Mouse (Mus musculus): Measurements from ENCODE around the gene Cd2bp2. TPM values are rescaled to one million over a fixed set of nuclear protein-coding genes. Genes with fewer than 3 reads are reported as not detected.

Gene Cd2bp2
- polyA plus RNA-seq, 1 experiment from 2014 or later, result 70.4 TPM

Other genes with a start within 250 kb of the Cd2bp2 start
- gene Asphd1, start 246.5 kb downstream of the Cd2bp2 start, polyA plus RNA-seq (2015; fragmentation: Nextera tagmentation; extraction: Ambion mirVana), result 9.4 and 11.5 TPM in 2 replicates
- gene Sez6l2, start 245.5 kb downstream of the Cd2bp2 start, polyA plus RNA-seq (2015; fragmentation: Nextera tagmentation; extraction: Ambion mirVana), result 54.9 and 56.7 TPM in 2 replicates
- gene Cdipt, start 220.1 kb downstream of the Cd2bp2 start, polyA plus RNA-seq (2015; fragmentation: Nextera tagmentation; extraction: Ambion mirVana), result 160 and 162 TPM in 2 replicates
- 1.2 and 1.6 TPM in 2 replicates for gene Cdiptos, start 220.0 kb downstream of the Cd2bp2 start, polyA plus RNA-seq (2015; fragmentation: Nextera tagmentation; extraction: Ambion mirVana)
- 3.9 and 4.8 TPM in 2 replicates for gene Mvp, start 181.4 kb downstream of the Cd2bp2 start, polyA plus RNA-seq (2015; fragmentation: Nextera tagmentation; extraction: Ambion mirVana)
- gene Pagr1b, start 179.6 kb downstream of the Cd2bp2 start, polyA plus RNA-seq (2015; fragmentation: Nextera tagmentation; extraction: Ambion mirVana), result 0.31 TPM in 1 of 2 replicates, not detected in the other
- 26.9 and 55.8 TPM in 2 replicates for gene Pagr1a, start 178.7 kb downstream of the Cd2bp2 start, polyA plus RNA-seq (2015; fragmentation: Nextera tagmentation; extraction: Ambion mirVana)
- gene Gm42742, start 175.0 kb downstream of the Cd2bp2 start, polyA plus RNA-seq (2015; fragmentation: Nextera tagmentation; extraction: Ambion mirVana), result 47.5 and 81.5 TPM in 2 replicates
- 71.4 and 84.6 TPM in 2 replicates for gene Prrt2, start 174.8 kb downstream of the Cd2bp2 start, polyA plus RNA-seq (2015; fragmentation: Nextera tagmentation; extraction: Ambion mirVana)
- gene Maz, start 169.0 kb downstream of the Cd2bp2 start, polyA plus RNA-seq (2015; fragmentation: Nextera tagmentation; extraction: Ambion mirVana), result 53.9 and 55.0 TPM in 2 replicates
- gene Kif22, start 153.6 kb downstream of the Cd2bp2 start, polyA plus RNA-seq (2015; fragmentation: Nextera tagmentation; extraction: Ambion mirVana), result 22.2 and 29.8 TPM in 2 replicates
- not detected in 2 replicates for gene Zg16, start 108.7 kb downstream of the Cd2bp2 start, polyA plus RNA-seq (2015; fragmentation: Nextera tagmentation; extraction: Ambion mirVana)
- gene AI467606, start 104.7 kb downstream of the Cd2bp2 start, polyA plus RNA-seq (2015; fragmentation: Nextera tagmentation; extraction: Ambion mirVana), result 2.2 and 2.4 TPM in 2 replicates
- gene Qprt, start 73.8 kb downstream of the Cd2bp2 start, polyA plus RNA-seq (2015; fragmentation: Nextera tagmentation; extraction: Ambion mirVana), result 1.1 TPM in 2 replicates
- gene Spn, start 58.2 kb downstream of the Cd2bp2 start, polyA plus RNA-seq (2015; fragmentation: Nextera tagmentation; extraction: Ambion mirVana), result 0.07 TPM in 1 of 2 replicates, not detected in the other
- gene Tbc1d10b, start 12.4 kb upstream of the Cd2bp2 start, polyA plus RNA-seq (2015; fragmentation: Nextera tagmentation; extraction: Ambion mirVana), result 27.0 and 29.1 TPM in 2 replicates
- 3.5 and 47.0 TPM in 2 replicates for gene Mylpf, start 12.8 kb upstream of the Cd2bp2 start, polyA plus RNA-seq (2015; fragmentation: Nextera tagmentation; extraction: Ambion mirVana)
- gene Zfp553, start 37.0 kb upstream of the Cd2bp2 start, polyA plus RNA-seq (2015; fragmentation: Nextera tagmentation; extraction: Ambion mirVana), result 42.7 and 49.1 TPM in 2 replicates
- 12.1 and 12.3 TPM in 2 replicates for gene Sept1, start 37.1 kb upstream of the Cd2bp2 start, polyA plus RNA-seq (2015; fragmentation: Nextera tagmentation; extraction: Ambion mirVana)
- gene Zfp771, start 48.2 kb upstream of the Cd2bp2 start, polyA plus RNA-seq (2015; fragmentation: Nextera tagmentation; extraction: Ambion mirVana), result 76.8 and 82.6 TPM in 2 replicates
- 118 and 122 TPM in 2 replicates for gene Dctpp1, start 64.7 kb upstream of the Cd2bp2 start, polyA plus RNA-seq (2015; fragmentation: Nextera tagmentation; extraction: Ambion mirVana)
- gene Sephs2, start 78.0 kb upstream of the Cd2bp2 start, polyA plus RNA-seq (2015; fragmentation: Nextera tagmentation; extraction: Ambion mirVana), result 54.2 and 58.9 TPM in 2 replicates
- 0.26 and 0.44 TPM in 2 replicates for gene Itgal, start 100.2 kb upstream of the Cd2bp2 start, polyA plus RNA-seq (2015; fragmentation: Nextera tagmentation; extraction: Ambion mirVana)
- gene Zfp768, start 149.5 kb upstream of the Cd2bp2 start, polyA plus RNA-seq (2015; fragmentation: Nextera tagmentation; extraction: Ambion mirVana), result 16.3 and 17.4 TPM in 2 replicates
- 8.7 and 9.3 TPM in 2 replicates for gene Zfp747, start 180.0 kb upstream of the Cd2bp2 start, polyA plus RNA-seq (2015; fragmentation: Nextera tagmentation; extraction: Ambion mirVana)
- 3.9 and 4.5 TPM in 2 replicates for gene 9130019O22Rik, start 191.1 kb upstream of the Cd2bp2 start, polyA plus RNA-seq (2015; fragmentation: Nextera tagmentation; extraction: Ambion mirVana)
- 4.6 and 5.4 TPM in 2 replicates for gene E430018J23Rik, start 197.6 kb upstream of the Cd2bp2 start, polyA plus RNA-seq (2015; fragmentation: Nextera tagmentation; extraction: Ambion mirVana)
- 4.0 and 4.1 TPM in 2 replicates for gene Zfp764, start 210.8 kb upstream of the Cd2bp2 start, polyA plus RNA-seq (2015; fragmentation: Nextera tagmentation; extraction: Ambion mirVana)
- gene Zfp688, start 226.0 kb upstream of the Cd2bp2 start, polyA plus RNA-seq (2015; fragmentation: Nextera tagmentation; extraction: Ambion mirVana), result 27.4 and 29.1 TPM in 2 replicates

Measured in hindbrain, embryonic 16.5 days (tissue).